Mouse (Mus musculus) liver, adult 2 months (tissue): ENCODE data around the gene Hist1h1t. TPM values are rescaled to one million over a fixed set of nuclear protein-coding genes. Genes with fewer than 3 reads are reported as not detected.

Experiments used
- DNase-seq: peaks from one replicate; pipeline ENCODE4 v3.0.0-alpha.2; 2011; ENCODE audit warnings: low read depth, low spot score; ENCODE audit errors: extremely low read depth
- H3K27ac ChIP-seq: fragments of 200-500 bp; replicated peaks from 2 replicates; pipeline ENCODE4 v1.5.1; 2012; ENCODE audit warnings: low read depth, mild to moderate bottlenecking, control low read depth, inconsistent platforms, low read length; ENCODE audit not compliant: insufficient read depth
- H3K27me3 ChIP-seq: fragments of 200-500 bp; 2 replicates; pipeline ENCODE4 v1.6.1; 2012; ENCODE audit warnings: mild to moderate bottlenecking, moderate library complexity, low read length, inconsistent platforms; ENCODE audit not compliant: control insufficient read depth, insufficient read depth
- H3K36me3 ChIP-seq: fragments of 200-500 bp; 2 replicates; pipeline ENCODE4 v1.6.1; 2012; ENCODE audit warnings: low read length, inconsistent platforms; ENCODE audit not compliant: control insufficient read depth, insufficient read depth
- H3K4me1 ChIP-seq: fragments of 200-500 bp; 2 replicates; pipeline ENCODE4 v1.6.1; 2011; ENCODE audit warnings: low read length; ENCODE audit not compliant: control insufficient read depth, insufficient read depth
- H3K4me3 ChIP-seq: fragments of 200-500 bp; 2 replicates; pipeline ENCODE4 v1.5.1; 2011; ENCODE audit warnings: low read depth, mild to moderate bottlenecking, control low read depth, low read length, moderate library complexity; ENCODE audit not compliant: insufficient read depth
- H3K79me2 ChIP-seq: fragments of 200-500 bp; 2 replicates; pipeline ENCODE4 v1.6.1; 2012; ENCODE audit warnings: inconsistent platforms, mild to moderate bottlenecking, low read length, moderate library complexity; ENCODE audit not compliant: control insufficient read depth, insufficient read depth
- H3K9ac ChIP-seq: fragments of 200-500 bp; 2 replicates; pipeline ENCODE4 v1.6.1; 2012; ENCODE audit warnings: low read depth, mild to moderate bottlenecking, control low read depth, inconsistent platforms, low read length
- CTCF ChIP-seq: fragments of 200-500 bp; IDR thresholded peaks from 2 replicates; pipeline ENCODE4 v1.5.1; 2011; ENCODE audit warnings: low read depth, low read length, control low read depth
- POLR2A ChIP-seq: fragments of 200-500 bp; IDR thresholded peaks from 2 replicates; pipeline ENCODE4 v1.6.1; 2011; ENCODE audit warnings: low read length, control low read depth; ENCODE audit not compliant: insufficient read depth; ENCODE audit errors: extremely low read depth
- whole genome bisulfite sequencing: fragments of 180-500 bp; shearing (Covaris S2); methylation state at CpG from one replicate; pipeline ENCODE4 v1.1.7; 2018; 5-methylcytosine and 5-hydroxymethylcytosine counted together
- polyA plus RNA-seq: library from polyadenylated mRNA; depleted of rRNA; stranded (reverse); fragments of >200 nt; gene quantifications from 2 replicates; pipeline ENCODE4 v1.2.3, GENCODE M21; 2012; rRNA removed
- total RNA-seq: library from RNA; depleted of rRNA; stranded (reverse); fragments of >200 nt; gene quantifications from 2 replicates; pipeline ENCODE4 v1.2.3, GENCODE M21; 2014; rRNA removed

Hist1h1t gene
- total and polyA plus RNA-seq, 2 experiments = not detected

- H3K36me3 ChIP-seq = no peaks in the 10 kb centered on the region
- H3K27me3 ChIP-seq = no peaks in the 10 kb centered on the region
- H3K4me3 ChIP-seq = peak overlapping the region; percentile 16; the same call in 1 of the 2 replicates
- H3K27ac ChIP-seq = no peak overlapping the region
- H3K79me2 ChIP-seq = no peaks in the 10 kb centered on the region
- no peak for DNase-seq
- TF ChIP-seq POLR2A (no peak), CTCF (no peak)
- H3K4me1 ChIP-seq = peaks cover 14% of the 10 kb centered on the region; the same call in 1 of the 2 replicates
- 15% methylated on average over 16 of the region's 36 CpGs for WGBS
- H3K9ac ChIP-seq = no peak overlapping the region
These were observed 49.1 kb downstream of the Hist1h1t start for GRCm38 (mm10) chr13:23744421-23745380.

GRCm38 (mm10) chr13:23745381-23746161 lies 50.0 kb downstream of the Hist1h1t start, which contains the start of gene Hist1h3c:
Hist1h3c (minus strand) TSS chr13:23745602.
- Histone ChIP-seq H3K4me1 (peaks cover 14% of the 10 kb centered on the region; the same call in 1 of the 2 replicates), H3K79me2 (no peaks in the 10 kb centered on the region), H3K36me3 (no peaks in the 10 kb centered on the region), H3K27me3 (no peaks in the 10 kb centered on the region), H3K4me3 (peak within 1 kb of the TSS; percentile 66), H3K9ac (peak within 1 kb of the TSS; percentile 73), H3K27ac (peak within 1 kb of the TSS; percentile 99)
- under 1% methylated on average over 28 of the region's 28 CpGs for WGBS
- TF ChIP-seq POLR2A = no peak
- TF ChIP-seq CTCF = no peak
- DNase-seq = peak; percentile 85

Other genes starting within 250 kb of the Hist1h1t start
Only the 30 nearest of the 38 such genes appear.
- 5.6 and 12.9 TPM in 2 replicates for gene Hist1h3g, start 160.4 kb upstream of the Hist1h1t start, total RNA-seq
- 0.26 TPM in 1 of 2 replicates, not detected in the other for gene Hist1h3g, start 160.4 kb upstream of the Hist1h1t start, polyA plus RNA-seq
- gene Hist1h2bh, start 152.4 kb upstream of the Hist1h1t start, total RNA-seq = 1.3 and 1.5 TPM in 2 replicates
- gene Hist1h2bh, start 152.4 kb upstream of the Hist1h1t start, polyA plus RNA-seq = 0.07 and 0.09 TPM in 2 replicates
- gene Hist1h3f, start 151.8 kb upstream of the Hist1h1t start, total RNA-seq = 11.1 and 14.2 TPM in 2 replicates
- gene Hist1h3f, start 151.8 kb upstream of the Hist1h1t start, polyA plus RNA-seq = 0.29 and 0.30 TPM in 2 replicates
- 77.8 and 101 TPM in 2 replicates for gene Hist1h4f, start 144.2 kb upstream of the Hist1h1t start, total RNA-seq
- gene Hist1h4f, start 144.2 kb upstream of the Hist1h1t start, polyA plus RNA-seq = 0.97 TPM in 1 of 2 replicates, not detected in the other
- 2.5 and 3.0 TPM in 2 replicates for gene Hist1h1d, start 142.6 kb upstream of the Hist1h1t start, total RNA-seq
- gene Hist1h1d, start 142.6 kb upstream of the Hist1h1t start, polyA plus RNA-seq = 0.02 and 0.12 TPM in 2 replicates
- gene Hist1h3e, start 133.4 kb upstream of the Hist1h1t start, total RNA-seq = 19.9 and 26.8 TPM in 2 replicates
- gene Hist1h3e, start 133.4 kb upstream of the Hist1h1t start, polyA plus RNA-seq = 2.1 and 2.6 TPM in 2 replicates
- gene Hist1h2ae, start 124.6 kb upstream of the Hist1h1t start, total RNA-seq = 2.8 and 6.6 TPM in 2 replicates
- 0.57 TPM in 2 replicates for gene Hist1h2ae, start 124.6 kb upstream of the Hist1h1t start, polyA plus RNA-seq
- 37.2 and 44.6 TPM in 2 replicates for gene Hist1h2bg, start 124.4 kb upstream of the Hist1h1t start, total RNA-seq
- gene Hist1h2bg, start 124.4 kb upstream of the Hist1h1t start, polyA plus RNA-seq = 4.0 and 4.4 TPM in 2 replicates
- gene Hist1h2bf, start 121.6 kb upstream of the Hist1h1t start, total RNA-seq = 4.6 and 5.4 TPM in 2 replicates
- gene Hist1h2bf, start 121.6 kb upstream of the Hist1h1t start, polyA plus RNA-seq = 0.39 TPM in 1 of 2 replicates, not detected in the other
- 5.4 and 11.5 TPM in 2 replicates for gene Hist1h2ad, start 121.4 kb upstream of the Hist1h1t start, total RNA-seq
- 1.1 TPM in 1 of 2 replicates, not detected in the other for gene Hist1h2ad, start 121.4 kb upstream of the Hist1h1t start, polyA plus RNA-seq
- gene Hist1h3d, start 120.1 kb upstream of the Hist1h1t start, total RNA-seq = 3.4 and 5.9 TPM in 2 replicates
- gene Hist1h3d, start 120.1 kb upstream of the Hist1h1t start, polyA plus RNA-seq = 0.48 and 0.87 TPM in 2 replicates
- gene Hist1h4d, start 114.2 kb upstream of the Hist1h1t start, total RNA-seq = 162 and 174 TPM in 2 replicates
- gene Hist1h4d, start 114.2 kb upstream of the Hist1h1t start, polyA plus RNA-seq = 2.1 and 2.8 TPM in 2 replicates
- 5.4 and 6.6 TPM in 2 replicates for gene Hist1h2be, start 74.7 kb upstream of the Hist1h1t start, total RNA-seq
- 0.28 and 0.60 TPM in 2 replicates for gene Hist1h2be, start 74.7 kb upstream of the Hist1h1t start, polyA plus RNA-seq
- gene Hist1h1e, start 73.3 kb upstream of the Hist1h1t start, total RNA-seq = 22.0 and 27.0 TPM in 2 replicates
- gene Hist1h1e, start 73.3 kb upstream of the Hist1h1t start, polyA plus RNA-seq = 0.73 and 0.77 TPM in 2 replicates
- 4.9 and 6.2 TPM in 2 replicates for gene Hist1h2ac, start 11.9 kb upstream of the Hist1h1t start, total RNA-seq
- 0.12 and 0.22 TPM in 2 replicates for gene Hist1h2ac, start 11.9 kb upstream of the Hist1h1t start, polyA plus RNA-seq
- gene Hist1h2bc, start 11.6 kb upstream of the Hist1h1t start, total RNA-seq = 228 and 265 TPM in 2 replicates
- gene Hist1h2bc, start 11.6 kb upstream of the Hist1h1t start, polyA plus RNA-seq = 312 and 443 TPM in 2 replicates
- 190 and 256 TPM in 2 replicates for gene Hist1h4c, start 2.6 kb downstream of the Hist1h1t start, total RNA-seq
- gene Hist1h4c, start 2.6 kb downstream of the Hist1h1t start, polyA plus RNA-seq = 0.95 and 3.1 TPM in 2 replicates
- gene Hfe, start 15.0 kb downstream of the Hist1h1t start, total RNA-seq = 30.4 and 35.3 TPM in 2 replicates
- gene Hfe, start 15.0 kb downstream of the Hist1h1t start, polyA plus RNA-seq = 32.6 and 40.9 TPM in 2 replicates
- 43.6 and 68.1 TPM in 2 replicates for gene Hist1h1c, start 43.0 kb downstream of the Hist1h1t start, total RNA-seq
- gene Hist1h1c, start 43.0 kb downstream of the Hist1h1t start, polyA plus RNA-seq = 20.9 and 31.6 TPM in 2 replicates
- gene Hist1h3c, start 49.8 kb downstream of the Hist1h1t start, total RNA-seq = 8.0 and 24.1 TPM in 2 replicates
- gene Hist1h3c, start 49.8 kb downstream of the Hist1h1t start, polyA plus RNA-seq = 0.20 and 0.27 TPM in 2 replicates
- gene Hist1h2bb, start 50.9 kb downstream of the Hist1h1t start, total RNA-seq = 41.9 and 75.6 TPM in 2 replicates
- gene Hist1h2bb, start 50.9 kb downstream of the Hist1h1t start, polyA plus RNA-seq = 0.41 and 0.55 TPM in 2 replicates
- gene Hist1h2ab, start 55.3 kb downstream of the Hist1h1t start, total RNA-seq = 19.4 and 55.8 TPM in 2 replicates
- 0.45 and 1.0 TPM in 2 replicates for gene Hist1h2ab, start 55.3 kb downstream of the Hist1h1t start, polyA plus RNA-seq
- gene Hist1h3b, start 56.5 kb downstream of the Hist1h1t start, total RNA-seq = 15.2 and 31.1 TPM in 2 replicates
- gene Hist1h3b, start 56.5 kb downstream of the Hist1h1t start, polyA plus RNA-seq = 0.23 and 0.58 TPM in 2 replicates
- 62.4 and 63.4 TPM in 2 replicates for gene Hist1h4b, start 61.2 kb downstream of the Hist1h1t start, total RNA-seq
- gene Hist1h4b, start 61.2 kb downstream of the Hist1h1t start, polyA plus RNA-seq = 1.2 TPM in 1 of 2 replicates, not detected in the other
- gene Hist1h4a, start 65.4 kb downstream of the Hist1h1t start, total RNA-seq = 21.0 and 54.0 TPM in 2 replicates
- gene Hist1h4a, start 65.4 kb downstream of the Hist1h1t start, polyA plus RNA-seq = 0.76 TPM in 1 of 2 replicates, not detected in the other
- gene Hist1h3a, start 66.6 kb downstream of the Hist1h1t start, total RNA-seq = 18.3 and 43.5 TPM in 2 replicates
- gene Hist1h3a, start 66.6 kb downstream of the Hist1h1t start, polyA plus RNA-seq = 2.0 TPM in 2 replicates
- 5.6 and 6.2 TPM in 2 replicates for gene Hist1h1a, start 67.9 kb downstream of the Hist1h1t start, total RNA-seq
- gene Hist1h1a, start 67.9 kb downstream of the Hist1h1t start, polyA plus RNA-seq = 0.12 TPM in 1 of 2 replicates, not detected in the other
- gene Trim38, start 74.1 kb downstream of the Hist1h1t start, total RNA-seq = not detected in 2 replicates
- not detected in 2 replicates for gene Trim38, start 74.1 kb downstream of the Hist1h1t start, polyA plus RNA-seq
- 175 and 208 TPM in 2 replicates for gene Slc17a2, start 111.2 kb downstream of the Hist1h1t start, total RNA-seq
- gene Slc17a2, start 111.2 kb downstream of the Hist1h1t start, polyA plus RNA-seq = 144 and 189 TPM in 2 replicates
- 32.8 and 38.1 TPM in 2 replicates for gene Slc17a3, start 143.6 kb downstream of the Hist1h1t start, total RNA-seq
- 34.5 and 39.7 TPM in 2 replicates for gene Slc17a3, start 143.6 kb downstream of the Hist1h1t start, polyA plus RNA-seq